Mouse (Mus musculus) stomach, embryonic 14.5 days (tissue): ENCODE measurements around the gene Abt1. TPM values are rescaled to one million over a fixed set of nuclear protein-coding genes. Genes with fewer than 3 reads are reported as not detected.

Experiments used
- ATAC-seq: fragments of 200-750 bp; cut with Nextera tagmentation; 2 replicates; pipeline ENCODE4 v1.8.0; 2017; ENCODE audit warnings: low read depth, moderate TSS enrichment; ENCODE audit not compliant: insufficient number of reproducible peaks, insufficient read depth, low FRiP score
- H3K27ac ChIP-seq: fragments of 300-500 bp; sonication (generic); 2 replicates; pipeline ENCODE4 v1.5.1; 2014; ENCODE audit warnings: mild to moderate bottlenecking, low read length, moderate library complexity, mixed read lengths
- H3K27me3 ChIP-seq: fragments of 300-500 bp; sonication (generic); 2 replicates; pipeline ENCODE4 v1.6.1; 2014; ENCODE audit warnings: low read length, control low read depth, mixed read lengths; ENCODE audit not compliant: control insufficient read depth, insufficient read depth
- H3K36me3 ChIP-seq: fragments of 300-500 bp; sonication (generic); 2 replicates; pipeline ENCODE4 v1.6.1; 2014; ENCODE audit warnings: mild to moderate bottlenecking, control low read depth, low read length, moderate library complexity, mixed read lengths; ENCODE audit not compliant: control insufficient read depth, insufficient read depth
- H3K4me1 ChIP-seq: fragments of 300-500 bp; sonication (generic); 2 replicates; pipeline ENCODE4 v1.6.1; 2014; ENCODE audit warnings: low read length, control low read depth, mixed read lengths; ENCODE audit not compliant: control insufficient read depth, insufficient read depth
- H3K4me2 ChIP-seq: fragments of 300-500 bp; sonication (generic); replicated peaks from 2 replicates; pipeline ENCODE4 v1.6.1; 2014; ENCODE audit warnings: low read depth, low read length, control low read depth
- H3K4me3 ChIP-seq: fragments of 300-500 bp; sonication (generic); 2 replicates; pipeline ENCODE4 v1.5.1; 2014; ENCODE audit warnings: low read depth, low read length, control low read depth
- H3K9ac ChIP-seq: fragments of 300-500 bp; sonication (generic); replicated peaks from 2 replicates; pipeline ENCODE4 v1.6.1; 2014; ENCODE audit warnings: low read depth, mild to moderate bottlenecking, control low read depth, low read length, moderate library complexity, mixed read lengths
- H3K9me3 ChIP-seq: fragments of 300-500 bp; sonication (generic); 2 replicates; pipeline ENCODE4 v1.6.1; 2016; ENCODE audit warnings: low read depth, low read length, control low read depth; ENCODE audit not compliant: control insufficient read depth
- WGBS: fragments of 180-500 bp; shearing (Covaris S2); extraction: QIAGEN DNeasy Blood & Tissue Kit; methylation state at CpG from one replicate; pipeline ENCODE4 v1.1.7; 2014; 5-methylcytosine and 5-hydroxymethylcytosine counted together
- polyA plus RNA-seq: library from polyadenylated mRNA; unstranded; fragments of >200 nt; fragmentation: Nextera tagmentation; extraction: Ambion mirVana; gene quantifications from 2 replicates; pipeline ENCODE4 v1.2.1, GENCODE M21; 2014

The Abt1 gene
- polyA plus RNA-seq, 1 experiment from 2014 or later = 12.0 TPM

DNA sequence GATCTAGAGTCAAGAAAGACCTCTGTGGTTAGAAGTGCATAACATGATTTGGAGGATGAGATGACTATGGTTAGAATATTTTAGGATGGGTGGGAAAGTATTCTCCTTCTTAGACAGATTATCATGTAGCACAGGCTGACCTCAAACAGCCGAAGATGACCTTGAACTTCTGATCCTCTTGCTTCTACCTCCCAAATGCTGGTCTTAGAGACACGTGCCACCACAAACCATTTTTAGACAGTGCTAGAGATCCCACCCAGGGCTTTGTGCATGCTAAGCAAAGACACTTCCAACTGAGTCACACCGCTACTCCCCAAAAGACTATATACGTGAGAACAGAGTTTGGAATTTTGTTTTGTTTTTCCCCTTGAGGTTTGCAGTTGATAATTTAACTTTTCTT is 38.4 kb upstream of the Abt1 start:
- Histone ChIP-seq H3K9ac (no peak overlapping the region), H3K27me3 (no peaks in the 10 kb centered on the region), H3K36me3 (no peaks in the 10 kb centered on the region), H3K4me3 (no peak overlapping the region), H3K4me1 (0 out of 2 replicates have a peak, but pooled peaks cover 3% of the 10 kb centered on the region), H3K27ac (no peak overlapping the region), H3K4me2 (no peak overlapping the region), H3K9me3 (no peaks in the 10 kb centered on the region)
- ATAC-seq = no peak
- 85% methylated on average over 4 of the region's 4 CpGs for WGBS

DNA sequence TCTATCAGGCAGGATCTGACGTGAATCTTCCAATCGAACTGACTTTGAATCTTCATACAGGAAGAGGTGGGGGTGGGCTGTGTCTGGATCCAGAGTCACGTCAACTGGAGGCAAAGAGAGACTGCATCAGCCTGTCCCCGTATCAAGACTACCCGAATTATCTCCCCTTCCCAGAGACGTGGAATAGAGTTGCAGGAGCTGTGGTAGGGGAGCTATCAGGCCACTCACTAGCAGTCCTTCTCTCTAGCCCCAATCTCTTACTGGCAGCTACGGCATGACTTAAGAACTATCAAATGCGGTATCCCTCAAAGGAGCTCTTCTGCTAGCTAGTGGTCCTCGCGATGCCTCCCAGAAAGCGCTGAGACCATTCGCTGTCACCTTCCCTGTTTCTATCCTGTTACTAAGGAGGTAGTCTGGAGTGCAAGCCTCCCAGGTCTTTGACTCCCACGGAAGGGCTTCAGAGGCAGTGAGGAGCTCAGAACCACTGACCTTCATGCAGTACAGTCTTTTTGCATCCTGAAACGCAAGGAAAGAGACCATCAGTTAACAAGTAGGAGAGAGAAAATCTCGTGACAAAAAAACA is 35.7 kb upstream of the Abt1 start:
- no peaks in the 10 kb centered on the region for H3K4me1 ChIP-seq
- H3K4me3 ChIP-seq = no peak overlapping the region
- H3K9ac ChIP-seq = no peak overlapping the region
- no peaks in the 10 kb centered on the region for H3K9me3 ChIP-seq
- H3K36me3 ChIP-seq = no peaks in the 10 kb centered on the region
- no peak overlapping the region for H3K4me2 ChIP-seq
- no peak for ATAC-seq
- H3K27me3 ChIP-seq = no peaks in the 10 kb centered on the region
- no peak overlapping the region for H3K27ac ChIP-seq
- 24% methylated on average over 15 of the region's 15 CpGs for WGBS

DNA sequence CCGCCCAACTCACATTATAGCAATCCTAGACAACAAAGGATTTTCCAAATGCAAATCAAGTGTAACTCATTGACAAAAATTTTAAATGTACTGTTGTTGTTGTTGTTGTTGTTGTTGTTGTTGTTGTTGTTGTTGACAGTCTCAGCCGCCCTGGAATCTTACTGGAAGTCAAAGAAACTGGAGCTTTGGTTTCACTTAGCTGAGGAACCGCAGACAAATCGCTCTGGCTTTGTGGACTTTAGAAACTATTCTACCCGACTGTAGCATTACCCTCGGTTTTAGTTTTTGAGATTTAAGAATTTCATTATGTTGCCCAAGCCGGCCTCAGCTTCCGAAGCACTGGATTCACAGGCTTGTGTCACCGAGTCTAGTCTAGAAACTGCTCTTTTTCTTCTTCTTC is 30.3 kb upstream of the Abt1 start:
- H3K4me3 ChIP-seq = peak overlapping the region; percentile 63
- no peak for ATAC-seq
- H3K4me2 ChIP-seq = peak overlapping the region; percentile 35
- 1% methylated on average over 9 of the region's 9 CpGs for WGBS
- no peaks in the 10 kb centered on the region for H3K27me3 ChIP-seq
- no peaks in the 10 kb centered on the region for H3K36me3 ChIP-seq
- H3K9ac ChIP-seq = peak overlapping the region; percentile 53
- peak overlapping the region; percentile 87 for H3K27ac ChIP-seq
- H3K4me1 ChIP-seq = no peaks in the 10 kb centered on the region
- H3K9me3 ChIP-seq = no peaks in the 10 kb centered on the region

DNA sequence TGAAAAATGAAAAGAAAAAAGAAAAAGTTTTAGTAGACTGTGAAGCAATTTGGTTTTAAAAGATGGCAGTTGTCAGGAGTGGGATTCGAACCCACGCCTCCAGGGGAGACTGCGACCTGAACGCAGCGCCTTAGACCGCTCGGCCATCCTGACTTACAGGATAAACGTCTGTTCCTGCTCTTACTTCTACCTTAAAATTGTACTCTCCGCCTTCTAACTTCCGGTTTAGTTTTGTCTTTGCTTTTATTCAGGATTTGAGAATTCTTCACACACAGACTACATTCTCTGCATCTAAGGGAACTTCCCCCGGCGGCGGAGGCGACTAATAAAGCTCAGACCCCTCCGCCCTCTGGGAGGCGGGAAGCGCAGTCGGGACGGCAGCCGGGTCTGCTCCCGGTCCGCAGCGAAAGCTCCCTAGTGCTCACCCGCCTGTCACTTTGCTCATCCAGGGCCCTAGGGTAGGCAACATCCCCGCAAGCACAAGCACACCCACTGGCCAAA is 29.7 kb upstream of the Abt1 start:
- under 1% methylated on average over 25 of the region's 25 CpGs for WGBS
- ATAC-seq = peak; percentile 88
- peak overlapping the region; percentile 35 for H3K4me2 ChIP-seq

DNA sequence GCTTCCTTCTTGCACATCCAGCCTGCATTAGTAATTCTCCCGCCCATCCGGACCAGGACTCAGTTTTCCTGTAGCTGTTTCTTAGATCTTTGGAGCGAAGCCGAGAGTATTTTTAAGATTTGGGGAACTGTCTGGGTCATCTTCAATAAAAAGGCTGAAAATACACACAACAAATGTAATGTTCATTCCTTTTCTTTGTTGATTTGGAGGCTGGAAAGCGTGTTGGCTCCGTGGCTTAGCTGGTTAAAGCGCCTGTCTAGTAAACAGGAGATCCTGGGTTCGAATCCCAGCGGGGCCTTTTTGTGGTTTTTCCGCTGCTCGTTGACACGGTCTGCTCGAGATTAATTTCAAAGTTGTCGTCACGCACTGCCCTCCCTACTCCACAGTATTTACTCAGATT is 26.7 kb upstream of the Abt1 start:
- no peaks in the 10 kb centered on the region for H3K9me3 ChIP-seq
- ATAC-seq = no peak
- H3K27me3 ChIP-seq = no peaks in the 10 kb centered on the region
- peak overlapping the region; percentile 65 for H3K4me2 ChIP-seq
- no peak overlapping the region; the same call in 1 of the 2 replicates for H3K27ac ChIP-seq
- under 1% methylated on average over 15 of the region's 15 CpGs for WGBS
- no peaks in the 10 kb centered on the region for H3K36me3 ChIP-seq
- peak overlapping the region; percentile 54 for H3K4me3 ChIP-seq
- no peaks in the 10 kb centered on the region for H3K4me1 ChIP-seq
- H3K9ac ChIP-seq = peak overlapping the region; percentile 26; the same call in 1 of the 2 replicates

More for the DNA sequence above, 29.7 kb upstream of the Abt1 start:
- no peaks in the 10 kb centered on the region for H3K4me1 ChIP-seq
- no peaks in the 10 kb centered on the region for H3K9me3 ChIP-seq
- H3K27ac ChIP-seq = peak overlapping the region; percentile 87
- peak overlapping the region; percentile 53 for H3K9ac ChIP-seq
- H3K36me3 ChIP-seq = no peaks in the 10 kb centered on the region
- H3K4me3 ChIP-seq = peak overlapping the region; percentile 63
- no peaks in the 10 kb centered on the region for H3K27me3 ChIP-seq

DNA sequence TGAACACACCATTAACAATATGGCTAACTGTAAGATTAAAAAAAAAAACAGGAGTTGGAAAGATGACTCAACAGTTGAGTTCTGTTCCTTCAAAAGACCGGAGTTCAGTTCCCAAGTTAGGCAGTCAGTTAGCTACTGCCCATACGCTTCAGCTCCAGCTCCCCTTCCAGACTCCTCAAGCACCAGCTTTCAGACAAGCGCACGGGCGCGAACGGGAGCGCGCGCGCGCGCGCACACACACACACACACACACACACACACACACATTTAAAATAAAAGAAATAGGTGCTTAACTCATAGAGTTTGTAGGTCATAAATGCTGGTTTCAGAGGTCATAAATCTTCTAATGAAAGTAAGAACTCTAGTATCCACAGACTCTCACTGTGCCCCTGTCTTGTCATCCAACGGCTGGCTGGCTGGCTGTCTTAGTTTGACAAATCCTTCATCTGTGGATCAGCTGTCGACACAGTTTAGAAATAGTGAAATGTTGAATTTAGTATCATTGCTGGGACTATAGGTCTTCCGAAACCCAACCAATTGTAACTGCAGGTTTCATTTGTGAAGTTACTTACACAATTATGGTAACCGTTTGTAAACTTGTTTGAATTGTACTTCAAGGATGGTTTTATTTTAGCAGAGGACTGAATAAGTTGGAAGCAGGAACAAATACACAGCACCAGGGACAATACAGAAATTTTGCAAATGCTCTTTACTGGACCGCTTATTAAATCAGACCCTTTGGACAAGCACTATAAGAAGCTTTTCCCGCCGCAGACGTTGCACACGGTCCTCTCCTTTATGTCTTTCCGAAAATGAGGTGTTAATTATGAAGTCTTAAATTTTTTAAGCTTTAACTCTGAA is 25.8 kb upstream of the Abt1 start:
- Histone ChIP-seq H3K9me3 (no peaks in the 10 kb centered on the region), H3K27me3 (no peaks in the 10 kb centered on the region), H3K9ac (peak overlapping the region; percentile 26; the same call in 1 of the 2 replicates), H3K4me2 (peak overlapping the region; percentile 65), H3K27ac (peak overlapping the region; percentile 2; the same call in 1 of the 2 replicates), H3K4me1 (0 out of 2 replicates have a peak, but pooled peaks cover 4% of the 10 kb centered on the region), H3K4me3 (peak overlapping the region; percentile 54), H3K36me3 (no peaks in the 10 kb centered on the region)
- under 1% methylated on average over 24 of the region's 24 CpGs for WGBS
- ATAC-seq = no peak

DNA sequence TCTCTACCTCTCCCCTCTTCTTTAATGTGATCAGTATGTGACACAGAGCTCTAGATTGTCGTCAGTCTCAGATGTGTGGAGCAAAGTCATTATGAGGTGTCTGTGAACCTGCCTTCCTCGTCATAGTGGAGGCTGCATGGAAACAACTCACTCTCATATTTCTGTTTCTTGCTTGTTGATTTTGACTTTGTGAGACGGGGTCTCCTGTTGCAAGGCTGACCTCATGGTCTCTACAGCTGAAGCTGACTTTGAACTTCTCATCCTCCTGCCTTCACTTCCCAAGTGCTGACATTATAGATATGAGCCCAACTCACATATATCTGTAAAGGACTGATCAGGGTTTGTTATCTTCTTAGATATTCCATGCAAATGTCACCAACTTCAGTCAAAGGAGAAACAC is 25.1 kb upstream of the Abt1 start:
- Histone ChIP-seq H3K27ac (no peak overlapping the region), H3K9ac (no peak overlapping the region), H3K4me2 (peak overlapping the region; percentile 65), H3K4me3 (peak overlapping the region; percentile 54), H3K27me3 (no peaks in the 10 kb centered on the region), H3K4me1 (0 out of 2 replicates have a peak, but pooled peaks cover 6% of the 10 kb centered on the region), H3K9me3 (no peaks in the 10 kb centered on the region), H3K36me3 (no peaks in the 10 kb centered on the region)
- WGBS = 54% methylated on average over 3 of the region's 3 CpGs
- ATAC-seq = no peak

DNA sequence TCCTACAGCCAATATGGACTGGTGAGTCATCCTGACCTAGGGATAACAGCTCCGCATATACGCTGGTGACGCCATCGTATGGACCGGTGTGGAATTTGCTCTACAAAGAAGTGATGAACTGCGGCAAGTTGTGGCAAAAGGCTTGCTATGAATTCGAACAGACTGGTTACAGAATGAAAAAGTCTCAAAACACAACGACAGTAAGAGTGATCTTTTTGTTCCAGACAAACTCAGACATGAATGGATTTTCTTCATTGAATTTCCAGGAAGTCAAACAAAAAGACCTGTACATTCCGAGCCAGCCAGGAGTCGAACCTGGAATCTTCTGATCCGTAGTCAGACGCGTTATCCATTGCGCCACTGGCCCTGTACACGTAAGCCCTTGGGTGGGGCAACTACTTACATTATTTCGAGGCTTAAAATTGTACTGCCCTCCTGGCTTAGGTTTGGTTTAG is 22.9 kb upstream of the Abt1 start:
- H3K9ac ChIP-seq = peak overlapping the region; percentile 18; the same call in 1 of the 2 replicates
- H3K27me3 ChIP-seq = no peaks in the 10 kb centered on the region
- H3K4me1 ChIP-seq = 0 out of 2 replicates have a peak, but pooled peaks cover 6% of the 10 kb centered on the region
- H3K4me2 ChIP-seq = peak overlapping the region; percentile 39
- WGBS = under 1% methylated on average over 16 of the region's 16 CpGs
- H3K4me3 ChIP-seq = peak overlapping the region; percentile 59
- no peaks in the 10 kb centered on the region for H3K36me3 ChIP-seq
- ATAC-seq = peak; percentile 60
- H3K27ac ChIP-seq = peak overlapping the region; percentile 23; the same call in 1 of the 2 replicates
- no peaks in the 10 kb centered on the region for H3K9me3 ChIP-seq
